Mouse (Mus musculus): Measurements from ENCODE around the gene Robo3.

DNA sequence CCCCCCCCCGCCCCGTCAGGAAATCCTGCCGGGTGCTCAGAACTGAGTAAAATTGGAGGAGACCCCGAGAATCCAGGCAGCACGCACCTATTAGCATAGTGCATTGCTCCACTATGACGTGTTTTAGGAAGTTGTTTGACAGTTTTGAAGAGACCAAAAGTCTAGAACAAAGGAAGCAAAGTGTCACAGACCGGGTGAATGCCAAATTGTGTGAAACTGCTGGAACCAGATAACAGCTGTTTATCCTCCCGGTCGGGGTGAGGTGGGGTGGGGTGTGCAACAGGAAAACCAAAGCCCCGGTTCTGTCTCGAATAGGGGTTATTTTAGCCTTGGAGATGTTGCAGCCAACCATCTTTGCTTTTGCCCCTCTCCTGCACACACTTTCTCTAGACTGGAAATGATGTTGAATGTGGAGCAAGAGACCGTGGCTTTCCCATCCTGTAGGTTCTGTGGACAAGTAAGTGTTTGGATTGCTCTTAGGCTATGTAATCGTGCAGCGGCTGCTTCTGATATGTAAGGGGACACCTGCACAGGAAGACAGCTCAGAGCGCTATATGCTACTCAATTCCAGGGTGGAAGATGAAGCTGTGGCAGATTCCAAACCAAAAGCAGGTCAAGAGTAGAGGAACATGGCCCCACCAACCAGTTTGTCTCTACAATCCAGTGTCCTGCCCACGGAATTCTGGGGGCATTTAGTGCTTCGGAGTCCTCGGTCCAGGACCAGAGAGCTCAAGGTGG is 946 bp upstream of the Robo3 start:
- TF ChIP-seq CTCF (IDR thresholded peaks at IDR 0.05; ENCODE audit: low read depth, low read length) (no peak), POLR2A (IDR thresholded peaks at IDR 0.05; ENCODE audit: extremely low read depth, insufficient read depth, low read length) (no peak)
